Mouse (Mus musculus) hindbrain, postnatal 0 days (tissue): ENCODE data around the gene Grin3b. TPM values are rescaled to one million over a fixed set of nuclear protein-coding genes. Genes with fewer than 3 reads are reported as not detected.

Experiments
- ATAC-seq: fragments of 200-750 bp; cut with Nextera tagmentation; 2 replicates; pipeline ENCODE4 v1.8.0; 2017; ENCODE audit warnings: mild to moderate bottlenecking, moderate TSS enrichment, moderate library complexity
- DNase-seq: peaks from one replicate; pipeline ENCODE4 v3.0.0-alpha.2; 2015; ENCODE audit warnings: low spot score
- H3K27ac ChIP-seq: fragments of 300-500 bp; sonication (generic); 2 replicates; pipeline ENCODE4 v1.5.1; 2014; ENCODE audit warnings: mild to moderate bottlenecking
- H3K27me3 ChIP-seq: fragments of 300-500 bp; sonication (generic); 2 replicates; pipeline ENCODE4 v1.6.1; 2014; ENCODE audit warnings: low read length, mixed read lengths; ENCODE audit not compliant: insufficient read depth
- H3K36me3 ChIP-seq: fragments of 300-500 bp; sonication (generic); 2 replicates; pipeline ENCODE4 v1.6.1; 2014; ENCODE audit warnings: low read length, mixed read lengths; ENCODE audit not compliant: insufficient read depth
- H3K4me1 ChIP-seq: fragments of 300-500 bp; sonication (generic); 2 replicates; pipeline ENCODE4 v1.6.1; 2014; ENCODE audit warnings: antibody characterized with exemption, low read length, mixed read lengths; ENCODE audit not compliant: insufficient read depth
- H3K4me2 ChIP-seq: fragments of 300-500 bp; sonication (generic); 2 replicates; pipeline ENCODE4 v1.6.1; 2014; ENCODE audit warnings: low read depth, mild to moderate bottlenecking, low read length, moderate library complexity, mixed read lengths
- H3K4me3 ChIP-seq: fragments of 300-500 bp; sonication (generic); 2 replicates; pipeline ENCODE4 v1.5.1; 2014; ENCODE audit warnings: low read length
- H3K9ac ChIP-seq: fragments of 300-500 bp; sonication (generic); replicated peaks from 2 replicates; pipeline ENCODE4 v1.6.1; 2014; ENCODE audit warnings: mild to moderate bottlenecking, low read length, moderate library complexity, mixed read lengths
- H3K9me3 ChIP-seq: fragments of 300-500 bp; sonication (generic); 2 replicates; pipeline ENCODE4 v1.6.1; 2016; ENCODE audit warnings: low read length, mixed read lengths
- CTCF ChIP-seq: IDR thresholded peaks from 2 replicates; pipeline ENCODE4 v1.5.1; 2016; ENCODE audit warnings: antibody characterized with exemption, control low read depth, low read depth
- WGBS: fragments of 180-500 bp; shearing (Covaris S2); extraction: QIAGEN DNeasy Blood & Tissue Kit; methylation state at CpG from one replicate; pipeline ENCODE4 v1.1.7; 2014; 5-methylcytosine and 5-hydroxymethylcytosine counted together
- polyA plus RNA-seq: library from polyadenylated mRNA; unstranded; fragments of >200 nt; fragmentation: Nextera tagmentation; extraction: Ambion mirVana; gene quantifications from 2 replicates; pipeline ENCODE4 v1.2.1, GENCODE M21; 2015
- total RNA-seq: library from RNA; depleted of rRNA; stranded (reverse); fragments of >200 nt; gene quantifications from 2 replicates; pipeline ENCODE4 v1.2.3, GENCODE M21; 2014

Grin3b gene
- total and polyA plus RNA-seq, 2 experiments from 2014 or later: 0.51 to 0.68 TPM

DNA sequence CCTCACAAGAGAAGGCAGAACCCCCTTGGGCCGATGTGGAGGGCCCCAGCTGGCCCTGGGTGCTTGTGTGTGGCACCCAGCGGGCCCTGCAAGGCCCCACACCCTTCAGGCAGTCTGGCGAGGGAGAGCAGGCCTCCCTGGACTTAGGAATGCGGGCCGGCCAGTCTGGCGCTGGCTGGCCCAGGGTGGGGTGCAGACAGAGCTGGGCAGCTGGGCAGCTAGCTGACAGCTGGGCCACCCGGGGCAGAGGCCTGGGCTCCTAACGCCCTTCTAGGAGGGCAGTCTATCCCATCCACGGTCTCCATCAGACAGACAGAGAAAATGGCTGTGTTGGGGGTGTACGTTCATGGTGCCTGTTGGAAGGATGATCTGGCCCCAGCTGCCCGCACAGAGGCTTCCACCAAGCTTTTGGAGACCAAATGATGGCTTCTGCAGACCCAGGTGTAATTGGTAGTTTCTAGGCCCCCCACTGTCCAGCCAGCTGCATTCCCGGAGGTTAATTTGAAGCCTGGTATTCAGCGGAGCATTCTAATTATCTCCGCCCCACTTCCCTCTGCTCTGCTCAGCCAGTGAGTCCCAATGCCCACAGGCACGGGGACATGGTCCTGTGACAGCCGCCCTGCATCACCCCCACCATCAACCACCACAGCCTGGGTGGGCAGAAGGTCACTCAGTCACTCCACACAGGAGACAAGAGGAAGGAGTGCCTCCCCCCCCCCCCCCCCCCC is 24.8 kb upstream of the Grin3b start:
- no peak overlapping the region for H3K4me2 ChIP-seq
- H3K9me3 ChIP-seq: no peaks in the 10 kb centered on the region
- DNase-seq: peak; percentile 39
- H3K36me3 ChIP-seq: 0 out of 2 replicates have a peak, but pooled peaks cover 5% of the 10 kb centered on the region
- no peaks in the 10 kb centered on the region for H3K27me3 ChIP-seq
- no peak overlapping the region for H3K27ac ChIP-seq
- no peaks in the 10 kb centered on the region for H3K4me1 ChIP-seq
- H3K4me3 ChIP-seq: no peak overlapping the region
- no peak overlapping the region for H3K9ac ChIP-seq
- 26% methylated on average over 16 of the region's 16 CpGs for WGBS
- no peak for TF ChIP-seq CTCF
- ATAC-seq: 0 out of 2 replicates have a peak, but pooled peaks have one; percentile 27

GRCm38 (mm10) chr10:79946752-79947322 is 23.7 kb upstream of the Grin3b start:
- ATAC-seq (no peak), DNase-seq (no peak)
- no peak overlapping the region for H3K4me3 ChIP-seq
- no peaks in the 10 kb centered on the region for H3K9me3 ChIP-seq
- no peaks in the 10 kb centered on the region for H3K27me3 ChIP-seq
- TF ChIP-seq CTCF: no peak
- no peak overlapping the region for H3K4me2 ChIP-seq
- no peak overlapping the region for H3K27ac ChIP-seq
- 29% methylated on average over 7 of the region's 7 CpGs for WGBS
- peaks cover 11% of the 10 kb centered on the region; the same call in 1 of the 2 replicates for H3K36me3 ChIP-seq
- no peaks in the 10 kb centered on the region for H3K4me1 ChIP-seq
- no peak overlapping the region for H3K9ac ChIP-seq

DNA sequence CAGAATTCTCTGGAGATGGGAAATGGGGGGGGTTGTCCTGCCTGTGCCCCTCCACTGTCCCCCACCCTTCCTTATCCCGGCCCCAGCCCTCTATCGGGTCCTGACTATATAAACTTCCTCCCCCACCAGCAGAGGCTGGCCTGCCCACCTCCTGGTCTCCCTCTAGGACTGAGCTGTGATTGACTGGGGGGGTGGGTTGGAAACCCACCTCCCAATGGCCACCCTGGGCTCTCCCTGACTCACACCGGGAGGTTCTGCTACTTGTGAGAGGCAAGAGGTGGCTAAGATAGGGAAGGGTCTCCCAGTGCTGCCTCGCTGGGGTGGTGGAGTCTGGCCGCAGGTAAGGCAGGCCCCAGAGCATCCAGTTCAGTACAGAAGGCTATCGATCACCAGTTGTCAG is 23.0 kb upstream of the Grin3b start:
- no peak for ATAC-seq
- Histone ChIP-seq H3K27me3 (no peaks in the 10 kb centered on the region), H3K36me3 (peaks cover 11% of the 10 kb centered on the region; the same call in 1 of the 2 replicates), H3K4me3 (no peak overlapping the region), H3K9me3 (no peaks in the 10 kb centered on the region), H3K9ac (no peak overlapping the region), H3K4me2 (no peak overlapping the region), H3K4me1 (no peaks in the 10 kb centered on the region), H3K27ac (no peak overlapping the region)
- no peak for DNase-seq
- no peak for TF ChIP-seq CTCF
- 85% methylated on average over 6 of the region's 6 CpGs for WGBS

GRCm38 (mm10) chr10:79949873-79950272 is 20.6 kb upstream of the Grin3b start:
- ATAC-seq: no peak
- no peak for TF ChIP-seq CTCF
- H3K36me3 ChIP-seq: peaks cover 19% of the 10 kb centered on the region

GRCm38 (mm10) chr10:79950661-79951060 is 19.9 kb upstream of the Grin3b start:
- Histone ChIP-seq H3K27me3 (no peaks in the 10 kb centered on the region), H3K4me2 (no peak overlapping the region), H3K4me3 (no peak overlapping the region), H3K27ac (no peak overlapping the region), H3K9ac (no peak overlapping the region), H3K36me3 (peaks cover 19% of the 10 kb centered on the region), H3K9me3 (no peaks in the 10 kb centered on the region), H3K4me1 (no peaks in the 10 kb centered on the region)
- no peak for DNase-seq
- ATAC-seq: no peak
- TF ChIP-seq CTCF: no peak
- 80% methylated on average over 18 of the region's 18 CpGs for WGBS

More at GRCm38 (mm10) chr10:79949873-79950272, 20.6 kb upstream of the Grin3b start:
- Histone ChIP-seq H3K27ac (no peak overlapping the region), H3K9ac (no peak overlapping the region), H3K4me3 (no peak overlapping the region), H3K27me3 (no peaks in the 10 kb centered on the region), H3K4me2 (no peak overlapping the region), H3K4me1 (no peaks in the 10 kb centered on the region), H3K9me3 (no peaks in the 10 kb centered on the region)
- no peak for DNase-seq
- WGBS: 92% methylated on average over 4 of the region's 4 CpGs

DNA sequence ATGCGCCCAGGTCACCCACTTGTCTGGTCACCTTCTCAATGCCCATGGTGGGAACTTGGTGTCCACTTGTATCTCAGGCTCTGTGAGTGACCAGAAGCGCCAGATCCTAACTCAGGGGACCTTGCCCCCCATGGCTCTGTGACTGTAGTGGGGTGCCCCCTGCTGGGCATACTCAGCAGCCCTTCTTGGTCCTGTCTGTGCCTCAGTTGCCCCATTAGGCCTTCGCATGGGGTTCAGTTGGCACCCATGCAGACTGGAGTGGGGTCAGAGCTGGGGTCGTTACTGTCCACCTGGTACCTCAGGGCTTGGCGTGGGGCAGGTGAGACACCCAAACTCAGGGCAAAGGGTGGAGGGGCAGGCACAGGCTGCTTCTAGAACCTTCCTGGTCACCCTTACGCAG is 16.6 kb upstream of the Grin3b start:
- DNase-seq (no peak), ATAC-seq (no peak)

DNA sequence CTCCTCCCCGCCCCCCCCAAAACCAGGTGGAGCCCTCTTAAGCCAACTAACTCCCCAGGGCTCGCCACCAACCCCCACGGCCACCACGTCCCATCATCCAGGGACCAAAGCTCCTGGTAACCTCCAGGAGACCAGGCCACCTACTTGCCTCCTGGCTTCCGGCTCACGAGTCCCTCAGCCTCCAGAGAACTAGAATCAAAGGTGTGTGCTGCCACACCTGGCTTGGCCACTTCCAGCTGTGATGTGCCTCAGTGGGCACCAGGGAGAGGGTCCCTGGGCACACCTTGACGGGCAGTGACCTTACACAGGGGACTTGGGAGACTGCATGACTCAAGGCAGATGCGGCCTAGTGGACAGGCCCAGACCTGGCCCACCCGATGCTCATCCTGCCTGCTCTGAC is 14.8 kb upstream of the Grin3b start:
- no peaks in the 10 kb centered on the region for H3K9me3 ChIP-seq
- DNase-seq: no peak
- WGBS: 74% methylated on average over 9 of the region's 9 CpGs
- ATAC-seq: no peak
- peaks cover 14% of the 10 kb centered on the region for H3K36me3 ChIP-seq
- H3K4me2 ChIP-seq: no peak overlapping the region
- no peak overlapping the region for H3K27ac ChIP-seq
- TF ChIP-seq CTCF: no peak
- no peak overlapping the region for H3K9ac ChIP-seq
- H3K27me3 ChIP-seq: no peaks in the 10 kb centered on the region
- peaks cover 2% of the 10 kb centered on the region; the same call in 1 of the 2 replicates for H3K4me1 ChIP-seq
- H3K4me3 ChIP-seq: no peak overlapping the region

More for the DNA sequence above, 16.6 kb upstream of the Grin3b start:
- Histone ChIP-seq H3K4me1 (no peaks in the 10 kb centered on the region), H3K27me3 (no peaks in the 10 kb centered on the region), H3K4me2 (no peak overlapping the region), H3K9me3 (no peaks in the 10 kb centered on the region), H3K36me3 (peaks cover 19% of the 10 kb centered on the region), H3K9ac (no peak overlapping the region), H3K27ac (no peak overlapping the region), H3K4me3 (no peak overlapping the region)
- 81% methylated on average over 6 of the region's 6 CpGs for WGBS
- TF ChIP-seq CTCF: peak; percentile 58
